Mouse (Mus musculus): Measurements from ENCODE around the gene Gm49450. TPM values are rescaled to one million over a fixed set of nuclear protein-coding genes. Genes with fewer than 3 reads are reported as not detected.
"Not testable (repeated sequence)": the region's sequence is repeated elsewhere in the genome, so short reads cannot be mapped to it uniquely, and the experiment has no call there.

Gm49450 gene
- total RNA-seq, 1 experiment from 2014 or later, result 56.4 TPM

DNA sequence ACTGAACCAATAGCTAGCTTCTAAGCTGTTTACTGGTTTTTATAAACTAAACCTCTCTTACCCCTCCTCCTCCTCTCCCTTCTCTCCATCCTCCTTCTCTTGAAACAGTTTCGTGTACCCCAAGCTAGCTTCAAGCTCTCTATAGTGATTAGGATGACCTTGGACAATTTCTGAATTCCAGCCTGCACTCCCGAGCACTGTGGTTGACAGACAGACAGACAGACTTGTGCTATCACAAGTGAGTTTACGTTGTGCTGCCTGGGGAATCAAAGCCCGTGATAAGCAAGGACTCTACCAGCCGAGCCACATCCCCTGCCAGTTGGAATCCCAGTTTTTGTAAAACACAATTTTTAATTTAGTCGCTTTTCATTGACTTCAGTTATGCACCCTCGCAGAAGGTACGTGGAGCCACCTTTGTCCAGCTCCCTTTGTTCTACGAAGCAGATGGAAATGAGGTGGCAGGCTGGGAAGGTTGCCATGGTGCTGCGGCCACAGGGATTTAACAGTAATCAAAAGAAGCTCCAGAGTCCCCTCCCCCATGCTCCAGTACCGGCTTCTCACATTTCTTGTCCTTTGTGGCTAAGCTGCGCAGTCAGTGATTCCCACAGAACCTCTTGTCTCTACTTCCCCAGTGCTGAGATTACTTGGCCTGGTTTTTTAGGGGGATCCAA, 15.5 kb upstream of the Gm49450 start:
- ATAC-seq (replicated peaks; ENCODE audit: insufficient number of reproducible peaks, low FRiP score, low TSS enrichment, poor library complexity, severe bottlenecking), result no peak

GRCm38 (mm10) chr15:98959531-98959930, 6.2 kb upstream of the Gm49450 start:
- ATAC-seq (replicated peaks; ENCODE audit: insufficient number of reproducible peaks, low FRiP score, low TSS enrichment, poor library complexity, severe bottlenecking), result no peak

- ATAC-seq (replicated peaks; ENCODE audit: insufficient number of reproducible peaks, low FRiP score, low TSS enrichment, poor library complexity, severe bottlenecking), result no peak
Observed at GRCm38 (mm10) chr15:98958901-98959420, 5.6 kb upstream of the Gm49450 start.

GRCm38 (mm10) chr15:98957475-98957874, 4.1 kb upstream of the Gm49450 start:
- no peak for ATAC-seq (replicated peaks; ENCODE audit: insufficient number of reproducible peaks, low FRiP score, low TSS enrichment, poor library complexity, severe bottlenecking)

DNA sequence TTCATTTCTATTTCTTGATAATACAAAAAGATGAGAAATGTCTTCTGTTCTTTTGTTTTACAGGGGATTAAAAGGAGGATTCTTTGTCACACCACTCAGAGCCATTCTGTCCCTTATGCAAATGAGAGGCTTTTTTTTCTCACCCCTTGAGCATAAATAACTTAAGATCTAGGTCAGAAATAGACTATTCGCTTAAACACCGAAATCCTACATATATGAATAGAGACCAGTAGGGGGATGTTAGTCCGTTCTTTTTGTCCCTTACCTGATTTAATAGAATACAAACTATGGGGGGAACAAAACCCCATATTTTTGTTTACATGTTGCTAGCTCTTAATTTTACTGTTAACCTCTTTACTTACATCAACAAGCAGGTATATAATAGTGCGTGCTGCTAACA, 2.6 kb upstream of the Gm49450 start:
- no peak for ATAC-seq (replicated peaks; ENCODE audit: insufficient number of reproducible peaks, low FRiP score, low TSS enrichment, poor library complexity, severe bottlenecking)

DNA sequence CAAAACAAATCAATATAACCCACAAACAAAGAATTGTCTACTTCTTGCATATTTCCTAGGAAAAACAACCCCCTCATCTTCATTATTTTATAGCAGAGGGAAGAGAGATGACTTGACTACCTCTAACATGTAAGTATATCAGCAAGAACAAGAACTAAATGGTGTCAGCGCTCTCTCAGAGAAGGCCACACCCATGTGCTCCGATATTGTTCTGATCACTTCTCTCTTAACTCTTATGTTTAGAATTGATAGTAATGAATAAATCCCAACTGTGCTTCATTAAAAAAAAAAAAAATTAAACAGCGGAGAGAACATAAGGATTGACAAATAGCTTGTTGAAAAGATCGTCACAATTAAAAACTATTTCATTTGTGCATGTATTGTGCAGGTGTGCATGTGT, 2.0 kb upstream of the Gm49450 start:
- ATAC-seq (replicated peaks; ENCODE audit: insufficient number of reproducible peaks, low FRiP score, low TSS enrichment, poor library complexity, severe bottlenecking), result no peak

DNA sequence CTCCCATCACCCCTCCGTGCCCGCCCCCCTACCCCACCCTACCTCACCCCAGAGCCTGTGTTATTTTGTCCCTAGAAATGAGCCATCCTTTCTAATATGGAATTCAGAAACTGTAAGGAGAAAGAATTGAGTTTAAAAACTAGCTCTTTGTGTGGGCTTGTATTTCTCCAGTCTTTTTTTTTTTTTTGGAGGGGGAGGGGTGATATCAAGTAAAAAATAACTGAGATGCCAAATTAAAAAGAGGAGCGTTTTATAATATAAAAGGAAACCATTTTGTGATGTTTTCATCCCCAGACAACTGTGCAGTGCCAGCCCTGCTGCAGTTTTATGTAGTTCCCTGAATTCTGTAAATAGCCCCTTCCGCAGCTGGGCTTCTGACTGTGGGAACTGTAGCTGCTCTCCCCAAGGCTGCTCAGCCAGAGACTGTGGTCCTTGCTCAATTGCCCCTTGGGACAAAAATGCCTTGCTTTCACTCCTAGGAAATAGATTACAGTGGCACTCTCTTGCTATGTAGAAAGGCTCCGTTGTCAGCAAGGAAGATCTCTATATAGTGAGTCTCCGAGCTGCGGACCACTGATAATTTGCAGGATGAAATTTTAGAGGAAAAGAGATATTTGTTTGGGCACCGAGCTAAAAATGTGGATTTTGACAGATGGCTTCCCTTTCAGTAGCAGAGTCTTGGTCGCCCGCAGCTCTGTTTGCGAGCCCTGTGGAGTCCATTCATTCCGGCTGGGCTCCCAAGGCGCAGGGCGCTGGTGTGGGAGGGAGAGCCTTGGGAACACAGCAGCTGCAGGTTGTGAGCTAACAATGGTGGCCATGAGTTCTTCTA, 1.3 kb upstream of the Gm49450 start:
- ATAC-seq (replicated peaks; ENCODE audit: insufficient number of reproducible peaks, low FRiP score, low TSS enrichment, poor library complexity, severe bottlenecking), result no peak

GRCm38 (mm10) chr15:98952751-98953400, 475 bp downstream of the Gm49450 start:
- peak; percentile 44 for ATAC-seq (replicated peaks; ENCODE audit: insufficient number of reproducible peaks, low FRiP score, low TSS enrichment, poor library complexity, severe bottlenecking)

DNA sequence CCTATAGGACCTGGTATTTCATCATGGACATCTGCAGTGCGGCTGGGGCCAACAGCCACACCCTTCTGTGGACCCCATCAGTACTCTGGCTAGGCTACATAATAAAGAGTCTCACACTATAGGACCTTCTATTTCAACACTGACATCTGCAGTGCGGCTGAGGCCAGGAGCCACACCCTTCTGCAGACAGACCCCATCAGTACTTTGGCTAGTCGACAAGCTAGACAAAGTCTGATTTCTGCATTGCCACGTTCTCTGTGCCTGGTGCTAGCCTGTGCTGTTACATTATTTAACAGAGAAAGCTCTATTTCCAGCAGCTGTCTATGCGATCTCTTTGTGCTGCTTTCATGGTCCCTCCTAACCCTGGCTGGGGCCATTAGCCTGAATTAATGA, 1.3 kb downstream of the Gm49450 start:
- ATAC-seq (replicated peaks; ENCODE audit: insufficient number of reproducible peaks, low FRiP score, low TSS enrichment, poor library complexity, severe bottlenecking), result no peak

- not testable (repeated sequence) for ATAC-seq (replicated peaks; ENCODE audit: insufficient number of reproducible peaks, low FRiP score, low TSS enrichment, poor library complexity, severe bottlenecking)
Observed at GRCm38 (mm10) chr15:98951122-98952062, 2.0 kb downstream of the Gm49450 start.

GRCm38 (mm10) chr15:98949607-98949892, 3.8 kb downstream of the Gm49450 start:
- no peak for ATAC-seq (replicated peaks; ENCODE audit: insufficient number of reproducible peaks, low FRiP score, low TSS enrichment, poor library complexity, severe bottlenecking)

- ATAC-seq (replicated peaks; ENCODE audit: insufficient number of reproducible peaks, low FRiP score, low TSS enrichment, poor library complexity, severe bottlenecking), result no peak
Observed at GRCm38 (mm10) chr15:98948857-98949606, 4.3 kb downstream of the Gm49450 start.

- no peak for ATAC-seq (replicated peaks; ENCODE audit: insufficient number of reproducible peaks, low FRiP score, low TSS enrichment, poor library complexity, severe bottlenecking)
Observed at GRCm38 (mm10) chr15:98948382-98948781, 5.0 kb downstream of the Gm49450 start.

DNA sequence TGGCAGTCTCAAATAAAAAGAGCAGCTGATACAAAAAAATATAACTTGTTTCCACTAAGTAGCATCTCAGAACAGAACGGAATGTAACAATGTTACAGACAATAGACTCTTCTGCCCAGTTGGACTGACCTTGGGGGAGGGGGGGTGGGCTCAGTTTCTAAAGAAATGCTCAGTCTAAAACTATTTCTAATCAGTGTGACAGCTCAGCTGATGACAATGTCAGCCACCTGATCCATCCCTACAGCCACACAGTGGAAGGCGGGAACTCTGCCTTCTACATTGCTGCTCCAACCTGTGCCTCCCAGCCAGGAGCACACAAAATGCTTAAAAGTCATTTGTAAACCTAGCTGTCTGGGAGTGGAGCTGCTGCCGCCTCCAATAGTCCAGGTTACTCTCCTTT, 5.5 kb downstream of the Gm49450 start:
- ATAC-seq (replicated peaks; ENCODE audit: insufficient number of reproducible peaks, low FRiP score, low TSS enrichment, poor library complexity, severe bottlenecking), result no peak

DNA sequence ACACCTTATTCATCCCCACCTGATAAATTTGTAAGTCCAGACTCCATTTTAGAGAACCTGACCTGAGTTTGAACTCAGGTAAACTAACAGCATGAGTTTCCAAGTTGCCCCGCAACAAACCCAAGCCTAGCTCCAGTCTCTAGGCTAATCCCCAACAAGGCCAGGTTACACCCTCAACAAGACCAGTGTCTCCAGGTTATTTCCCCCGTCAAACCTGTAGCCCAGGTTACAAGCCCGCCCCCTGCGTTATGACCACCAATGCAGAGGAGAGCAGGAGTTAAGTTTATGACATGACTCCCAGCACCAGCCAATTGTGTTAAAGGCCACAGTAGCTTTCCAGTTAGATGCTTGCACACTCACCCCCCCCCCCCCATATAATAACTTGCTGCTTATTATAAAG, 10.2 kb downstream of the Gm49450 start:
- no peak for ATAC-seq (replicated peaks; ENCODE audit: insufficient number of reproducible peaks, low FRiP score, low TSS enrichment, poor library complexity, severe bottlenecking)

DNA sequence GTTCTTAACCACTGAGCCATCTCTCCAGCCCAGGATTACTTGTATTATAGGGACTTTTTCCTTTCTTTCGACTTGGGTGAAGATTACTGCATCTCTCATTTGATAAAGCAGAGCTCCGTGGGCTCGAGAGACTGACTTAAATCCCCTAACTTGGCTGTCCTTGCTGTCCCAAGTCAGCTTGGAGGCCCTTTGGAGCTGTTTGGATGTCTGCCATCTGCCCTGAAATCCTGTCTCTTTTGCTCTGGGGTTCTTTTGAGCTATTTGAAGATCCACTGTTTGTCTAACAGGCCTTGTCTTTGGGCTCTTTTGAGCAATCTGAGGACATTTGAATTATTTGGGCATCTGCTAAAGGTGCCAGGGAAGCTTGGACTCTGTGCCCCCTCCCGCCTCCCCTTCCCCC, 11.3 kb downstream of the Gm49450 start:
- no peak for ATAC-seq (replicated peaks; ENCODE audit: insufficient number of reproducible peaks, low FRiP score, low TSS enrichment, poor library complexity, severe bottlenecking)

DNA sequence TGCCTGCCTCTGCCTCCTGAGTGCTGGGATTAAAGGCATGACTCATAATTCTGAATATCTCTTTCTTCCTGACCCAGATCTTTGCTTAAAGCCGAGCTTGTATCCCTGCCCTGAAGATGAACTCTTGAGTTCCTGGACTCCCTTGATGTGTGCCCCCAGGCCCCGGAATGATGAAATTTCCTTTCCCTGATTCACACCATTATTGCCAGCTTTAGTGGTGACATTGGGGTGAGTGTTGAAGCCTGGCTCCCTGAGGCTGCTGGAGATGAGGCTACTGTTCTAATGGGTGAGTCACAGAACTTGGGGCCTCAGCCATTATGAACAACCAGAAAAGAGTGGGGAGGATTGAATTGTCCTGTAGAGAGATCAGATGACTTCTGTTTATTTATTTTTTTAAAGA, 11.8 kb downstream of the Gm49450 start:
- no peak for ATAC-seq (replicated peaks; ENCODE audit: insufficient number of reproducible peaks, low FRiP score, low TSS enrichment, poor library complexity, severe bottlenecking)

DNA sequence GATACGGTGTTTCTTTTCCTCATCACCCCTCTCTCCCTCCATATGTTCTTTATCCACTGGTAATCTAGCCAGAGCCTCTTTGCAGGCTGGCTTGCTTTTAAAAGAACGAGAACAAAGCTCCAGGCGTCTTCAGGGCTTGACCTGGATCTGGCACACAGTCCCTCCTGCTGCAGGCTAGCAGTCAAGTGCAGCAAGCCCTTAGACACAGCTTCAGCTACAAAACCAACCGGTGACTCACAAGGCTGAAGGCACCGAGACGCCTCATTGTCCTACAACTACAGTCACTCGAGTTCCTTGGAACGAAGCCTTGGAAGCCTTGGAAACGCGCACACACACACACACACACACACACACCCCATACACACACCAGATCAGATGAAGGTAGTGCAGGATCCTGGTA, 12.5 kb downstream of the Gm49450 start:
- no peak for ATAC-seq (replicated peaks; ENCODE audit: insufficient number of reproducible peaks, low FRiP score, low TSS enrichment, poor library complexity, severe bottlenecking)

Measured in monocyte, adult 5-6 weeks (primary cell).